Mouse (Mus musculus): ENCODE measurements around the gene Limk1.

GRCm38 (mm10) chr5:134656708-134657107 is 31.7 kb downstream of the Limk1 start:
- TF ChIP-seq POLR2A (IDR thresholded peaks at IDR 0.05; ENCODE audit: insufficient read depth, low read depth, low read length) (no peak), CTCF (IDR thresholded peaks at IDR 0.05; ENCODE audit: insufficient read depth, low read depth, low read length) (no peak)
